In the genomic region with DNA sequence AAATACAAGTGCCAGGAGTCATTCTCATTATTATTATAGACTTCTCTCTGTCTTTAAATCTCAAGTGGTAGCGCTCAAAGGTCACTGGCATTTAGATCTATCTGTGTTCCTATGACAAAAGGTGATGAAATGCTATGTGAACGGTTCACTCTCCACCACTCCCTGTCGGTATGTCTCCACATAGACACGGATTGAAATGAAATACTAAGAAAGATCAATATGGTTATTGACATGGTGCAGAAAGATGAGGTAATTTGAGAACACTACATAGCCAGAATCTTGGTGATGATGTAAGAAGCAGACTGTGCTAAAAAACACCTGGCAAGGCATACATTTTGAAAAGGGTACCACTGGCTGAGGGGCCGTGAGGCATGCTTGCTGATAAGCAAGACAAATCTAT, we compare ENCODE assay signal across 16 mouse cellular contexts.
"Had no signal": no experiment of that assay in that cellular context is flagged by ENCODE, and none has a peak within 500 bp of the region (broad histone marks: within the 10 kb centered on the region; RNA-seq: fewer than 3 reads in every experiment).

No protein-coding gene starts in this region.

- H3K4me1 ChIP-seq: megakaryocyte, embryonic 14.5 days; midbrain, embryonic 13.5 days; midbrain, embryonic 15.5 days; neural tube, embryonic 12.5 days had no signal

- ATAC-seq: lung, postnatal 0 days; midbrain, embryonic 13.5 days; midbrain, embryonic 15.5 days had no signal

- H3K4me2 ChIP-seq: lung, embryonic 15.5 days; midbrain, embryonic 13.5 days; midbrain, embryonic 15.5 days; neural tube, embryonic 12.5 days; stomach, embryonic 15.5 days had no signal

- H3K36me3 ChIP-seq: lung, embryonic 15.5 days; midbrain, embryonic 13.5 days; midbrain, embryonic 15.5 days; neural tube, embryonic 12.5 days; stomach, embryonic 15.5 days had no signal

- H3K27me3 ChIP-seq: lung, embryonic 15.5 days; megakaryocyte, embryonic 14.5 days; midbrain, embryonic 13.5 days; midbrain, embryonic 15.5 days; neural tube, embryonic 12.5 days; stomach, embryonic 15.5 days had no signal

- H3K9me3 ChIP-seq: lung, embryonic 15.5 days; megakaryocyte, embryonic 14.5 days; midbrain, embryonic 13.5 days; midbrain, embryonic 15.5 days; neural tube, embryonic 12.5 days; stomach, embryonic 15.5 days had no signal

- H3K27ac ChIP-seq: lung, embryonic 15.5 days; macrophage; midbrain, embryonic 13.5 days; midbrain, embryonic 15.5 days; neural tube, embryonic 12.5 days; stomach, postnatal 0 days had no signal

- H3K9ac ChIP-seq: lung, embryonic 15.5 days; midbrain, embryonic 13.5 days; midbrain, embryonic 15.5 days; neural tube, embryonic 12.5 days; stomach, embryonic 15.5 days had no signal

- DNase-seq: lung, adult 2 months; lung, postnatal 14 days; lung, postnatal 36 days; right cerebral cortex, postnatal 14 days; thymus, adult 2 months; thymus, postnatal 25 days; thymus, postnatal 4 days had no signal

- H3K4me3 ChIP-seq: lung, embryonic 15.5 days; megakaryocyte, embryonic 14.5 days; midbrain, embryonic 13.5 days; midbrain, embryonic 15.5 days; neural tube, embryonic 12.5 days; stomach, embryonic 15.5 days had no signal
